Mouse (Mus musculus): ENCODE results near the gene Nars2. TPM values are rescaled to one million over a fixed set of nuclear protein-coding genes. Genes with fewer than 3 reads are reported as not detected.

Nars2 gene
- total RNA-seq (2023) = 19.5 TPM

DNA sequence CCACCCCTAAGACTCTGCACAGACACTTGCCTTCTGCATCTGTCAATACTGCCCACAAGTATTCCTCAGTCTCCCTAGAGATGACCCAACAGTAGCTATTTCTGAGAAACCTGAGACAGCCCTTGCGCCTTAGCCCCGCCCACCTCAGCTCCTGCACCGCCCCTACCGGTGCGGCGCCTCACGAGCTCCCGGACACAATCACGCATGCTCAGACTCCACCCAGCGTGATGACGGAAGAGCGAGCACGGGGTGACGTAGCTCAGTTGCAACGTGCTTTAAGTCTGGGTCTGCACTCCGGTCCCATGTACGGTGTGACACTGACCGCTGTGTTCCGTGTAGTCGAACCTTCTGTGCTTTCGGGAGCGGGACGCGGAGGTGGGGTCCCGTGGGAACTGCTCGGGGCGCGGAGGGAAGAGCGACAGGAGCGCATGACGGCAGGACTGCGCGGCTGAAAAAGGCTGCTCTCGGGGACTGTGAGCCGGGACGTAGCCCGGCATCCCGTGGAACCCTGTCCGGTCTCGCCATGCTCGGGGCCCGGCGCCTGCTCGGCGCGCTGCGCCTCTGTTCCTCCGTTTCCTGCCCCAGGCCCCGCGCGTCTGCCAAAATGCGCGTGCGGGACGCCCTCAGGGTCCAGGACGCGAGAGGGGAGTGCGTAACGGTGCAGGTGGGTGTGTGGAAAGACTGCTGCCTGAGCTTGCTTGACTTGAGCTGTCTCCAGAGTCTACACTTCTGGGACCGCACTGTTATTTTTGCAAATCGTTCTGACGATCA lies at the start of gene Nars2:
TSS of gene Nars2 (plus strand) at position 225 of the 771 bp plus-strand sequence.

DNA sequence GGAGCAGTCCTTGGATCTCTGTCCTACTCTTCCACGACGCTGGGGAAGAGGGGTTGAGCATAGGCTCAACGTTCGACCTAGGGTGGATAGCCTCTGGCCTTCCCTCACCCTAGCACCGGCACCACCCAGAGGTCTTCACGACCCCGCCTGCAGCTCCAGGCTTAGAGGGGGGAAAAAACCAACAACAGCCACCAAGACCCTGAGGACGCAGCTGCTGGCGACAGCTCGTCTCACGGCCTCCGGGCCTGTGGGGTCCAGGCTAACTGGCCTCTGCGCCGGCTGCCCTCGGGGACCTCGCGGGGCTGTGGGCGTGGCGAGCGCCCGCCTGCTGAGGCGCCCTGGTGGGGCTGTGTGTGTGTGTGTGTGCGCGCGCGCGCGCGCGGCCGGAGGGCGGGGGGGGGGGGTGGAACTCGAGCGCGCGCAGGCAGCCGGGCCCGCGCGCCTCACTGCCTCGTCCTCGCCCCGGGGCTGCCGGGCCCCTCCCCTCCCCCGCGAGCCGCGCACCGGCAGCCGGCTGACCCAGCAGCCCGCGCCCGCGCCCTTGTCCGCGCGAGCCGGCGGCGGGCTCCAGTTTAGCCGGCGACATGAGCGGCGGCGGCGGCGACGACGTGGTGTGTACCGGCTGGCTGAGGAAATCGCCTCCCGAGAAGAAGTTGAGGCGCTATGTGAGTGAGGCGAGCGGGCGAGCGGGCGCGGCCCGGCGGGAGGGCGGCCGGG lies 130.1 kb downstream of the Nars2 start, which contains the start of gene Gab2:
TSS of gene Gab2 (plus strand) at position 345 of the 717 bp plus-strand sequence.

Other genes with a start within 250 kb of the Nars2 start
- gene Gab2, start 130.1 kb downstream of the Nars2 start, total RNA-seq (2023) = 0.77 TPM

Data from CD4-positive naive resting alpha-beta T cell, adult 57 days (primary cell).